Mouse (Mus musculus): ENCODE results near the gene Arhgap8. TPM values are rescaled to one million over a fixed set of nuclear protein-coding genes. Genes with fewer than 3 reads are reported as not detected.
"Not testable (repeated sequence)": the region's sequence is repeated elsewhere in the genome, so short reads cannot be mapped to it uniquely, and the experiment has no call there.

Arhgap8 gene
- polyA plus RNA-seq, 1 experiment from 2014 or later: 3.5 TPM

- Histone ChIP-seq H3K9me3 (replicated peaks) (no peaks in the 10 kb centered on the region), H3K36me3 (no peaks in the 10 kb centered on the region), H3K27ac (no peak overlapping the region), H3K4me2 (no peak overlapping the region), H3K4me1 (replicated peaks) (no peaks in the 10 kb centered on the region), H3K27me3 (no peaks in the 10 kb centered on the region), H3K9ac (no peak overlapping the region), H3K4me3 (no peak overlapping the region)
- ATAC-seq (replicated peaks; ENCODE audit: insufficient number of reproducible peaks, insufficient read depth, low FRiP score, low read depth): no peak
- 84% methylated on average over 7 of the region's 7 CpGs for WGBS
Observed at GRCm38 (mm10) chr15:84738246-84738645, 18.4 kb downstream of the Arhgap8 start.

- Histone ChIP-seq H3K4me2 (no peak overlapping the region), H3K4me3 (no peak overlapping the region), H3K9me3 (replicated peaks) (no peaks in the 10 kb centered on the region), H3K9ac (no peak overlapping the region), H3K27me3 (no peaks in the 10 kb centered on the region), H3K27ac (no peak overlapping the region), H3K4me1 (replicated peaks) (peaks cover 16% of the 10 kb centered on the region), H3K36me3 (no peaks in the 10 kb centered on the region)
- WGBS: 65% methylated on average over 3 of the region's 3 CpGs
- no peak for ATAC-seq (replicated peaks; ENCODE audit: insufficient number of reproducible peaks, insufficient read depth, low FRiP score, low read depth)
Observed at GRCm38 (mm10) chr15:84741573-84741972, 21.7 kb downstream of the Arhgap8 start.

GRCm38 (mm10) chr15:84743347-84743746, 23.5 kb downstream of the Arhgap8 start:
- Histone ChIP-seq H3K4me2 (no peak overlapping the region), H3K9me3 (replicated peaks) (no peaks in the 10 kb centered on the region), H3K27me3 (no peaks in the 10 kb centered on the region), H3K4me1 (replicated peaks) (peaks cover 16% of the 10 kb centered on the region), H3K27ac (no peak overlapping the region), H3K36me3 (no peaks in the 10 kb centered on the region), H3K9ac (no peak overlapping the region), H3K4me3 (no peak overlapping the region)
- ATAC-seq (replicated peaks; ENCODE audit: insufficient number of reproducible peaks, insufficient read depth, low FRiP score, low read depth): no peak
- 12% methylated on average over 3 of the region's 3 CpGs for WGBS

- Histone ChIP-seq H3K9me3 (replicated peaks) (no peaks in the 10 kb centered on the region), H3K4me2 (no peak overlapping the region), H3K9ac (no peak overlapping the region), H3K4me1 (replicated peaks) (peaks cover 16% of the 10 kb centered on the region), H3K4me3 (no peak overlapping the region), H3K27ac (no peak overlapping the region), H3K36me3 (no peaks in the 10 kb centered on the region), H3K27me3 (no peaks in the 10 kb centered on the region)
- 26% methylated on average over 2 of the region's 2 CpGs for WGBS
- ATAC-seq (replicated peaks; ENCODE audit: insufficient number of reproducible peaks, insufficient read depth, low FRiP score, low read depth): no peak
Observed at GRCm38 (mm10) chr15:84744308-84744707, 24.5 kb downstream of the Arhgap8 start.

- Histone ChIP-seq H3K27ac (no peak overlapping the region), H3K27me3 (no peaks in the 10 kb centered on the region), H3K9me3 (replicated peaks) (no peaks in the 10 kb centered on the region), H3K36me3 (no peaks in the 10 kb centered on the region), H3K4me2 (no peak overlapping the region), H3K9ac (no peak overlapping the region), H3K4me3 (no peak overlapping the region), H3K4me1 (replicated peaks) (peaks cover 16% of the 10 kb centered on the region)
- 57% methylated on average over 4 of the region's 4 CpGs for WGBS
- ATAC-seq (replicated peaks; ENCODE audit: insufficient number of reproducible peaks, insufficient read depth, low FRiP score, low read depth): peak; percentile 53; the same call in 1 of the 2 replicates
Observed at GRCm38 (mm10) chr15:84745831-84746230, 26.0 kb downstream of the Arhgap8 start.

- peak; percentile 82 for ATAC-seq (replicated peaks; ENCODE audit: insufficient number of reproducible peaks, insufficient read depth, low FRiP score, low read depth)
- no peaks in the 10 kb centered on the region for H3K9me3 ChIP-seq (replicated peaks)
- WGBS: 10% methylated on average over 3 of the region's 3 CpGs
- no peak overlapping the region for H3K4me2 ChIP-seq
- H3K4me3 ChIP-seq: no peak overlapping the region
- no peak overlapping the region for H3K9ac ChIP-seq
- no peak overlapping the region for H3K27ac ChIP-seq
- peaks cover 14% of the 10 kb centered on the region for H3K27me3 ChIP-seq
- H3K4me1 ChIP-seq (replicated peaks): peaks cover 9% of the 10 kb centered on the region; the same call in 1 of the 2 replicates
- no peaks in the 10 kb centered on the region for H3K36me3 ChIP-seq
Observed at GRCm38 (mm10) chr15:84754987-84755386, 35.1 kb downstream of the Arhgap8 start.

- 4% methylated on average over 22 of the region's 22 CpGs for WGBS
- H3K27me3 ChIP-seq: peaks cover 14% of the 10 kb centered on the region
- peaks cover 9% of the 10 kb centered on the region; the same call in 1 of the 2 replicates for H3K4me1 ChIP-seq (replicated peaks)
- no peaks in the 10 kb centered on the region for H3K36me3 ChIP-seq
- peak overlapping the region; percentile 62 for H3K4me2 ChIP-seq
- H3K9ac ChIP-seq: peak overlapping the region; percentile 37
- no peak overlapping the region for H3K27ac ChIP-seq
- ATAC-seq (replicated peaks; ENCODE audit: insufficient number of reproducible peaks, insufficient read depth, low FRiP score, low read depth): no peak
- no peaks in the 10 kb centered on the region for H3K9me3 ChIP-seq (replicated peaks)
- H3K4me3 ChIP-seq: peak overlapping the region; percentile 34
Observed at GRCm38 (mm10) chr15:84756426-84756825, 36.6 kb downstream of the Arhgap8 start.

GRCm38 (mm10) chr15:84758493-84758892, 38.6 kb downstream of the Arhgap8 start:
- no peaks in the 10 kb centered on the region for H3K9me3 ChIP-seq (replicated peaks)
- no peaks in the 10 kb centered on the region for H3K36me3 ChIP-seq
- H3K4me2 ChIP-seq: no peak overlapping the region
- H3K4me3 ChIP-seq: no peak overlapping the region
- H3K9ac ChIP-seq: no peak overlapping the region
- ATAC-seq (replicated peaks; ENCODE audit: insufficient number of reproducible peaks, insufficient read depth, low FRiP score, low read depth): no peak
- no peak overlapping the region for H3K27ac ChIP-seq
- peaks cover 14% of the 10 kb centered on the region for H3K27me3 ChIP-seq
- H3K4me1 ChIP-seq (replicated peaks): peaks cover 9% of the 10 kb centered on the region; the same call in 1 of the 2 replicates
- 41% methylated on average over 4 of the region's 4 CpGs for WGBS

GRCm38 (mm10) chr15:84762712-84763422, 43.0 kb downstream of the Arhgap8 start:
- peaks cover 4% of the 10 kb centered on the region for H3K27me3 ChIP-seq
- no peaks in the 10 kb centered on the region for H3K36me3 ChIP-seq
- H3K4me3 ChIP-seq: no peak overlapping the region
- no peaks in the 10 kb centered on the region for H3K4me1 ChIP-seq (replicated peaks)
- H3K27ac ChIP-seq: no peak overlapping the region
- ATAC-seq (replicated peaks; ENCODE audit: insufficient number of reproducible peaks, insufficient read depth, low FRiP score, low read depth): no peak
- 74% methylated on average over 8 of the region's 8 CpGs for WGBS
- H3K9me3 ChIP-seq (replicated peaks): no peaks in the 10 kb centered on the region
- H3K4me2 ChIP-seq: no peak overlapping the region
- H3K9ac ChIP-seq: no peak overlapping the region

GRCm38 (mm10) chr15:84763423-84763812, 43.6 kb downstream of the Arhgap8 start:
- H3K4me3 ChIP-seq: no peak overlapping the region
- no peaks in the 10 kb centered on the region for H3K36me3 ChIP-seq
- H3K9ac ChIP-seq: no peak overlapping the region
- no peak for ATAC-seq (replicated peaks; ENCODE audit: insufficient number of reproducible peaks, insufficient read depth, low FRiP score, low read depth)
- H3K4me2 ChIP-seq: no peak overlapping the region
- 48% methylated on average over 7 of the region's 7 CpGs for WGBS
- H3K4me1 ChIP-seq (replicated peaks): no peaks in the 10 kb centered on the region
- no peaks in the 10 kb centered on the region for H3K27me3 ChIP-seq
- no peaks in the 10 kb centered on the region for H3K9me3 ChIP-seq (replicated peaks)
- H3K27ac ChIP-seq: no peak overlapping the region

GRCm38 (mm10) chr15:84766621-84767020, 46.8 kb downstream of the Arhgap8 start:
- Histone ChIP-seq H3K27me3 (no peaks in the 10 kb centered on the region), H3K4me2 (no peak overlapping the region), H3K4me1 (replicated peaks) (no peaks in the 10 kb centered on the region), H3K36me3 (no peaks in the 10 kb centered on the region), H3K9me3 (replicated peaks) (no peaks in the 10 kb centered on the region), H3K9ac (no peak overlapping the region), H3K27ac (no peak overlapping the region), H3K4me3 (no peak overlapping the region)
- WGBS: 38% methylated on average over 10 of the region's 10 CpGs
- no peak for ATAC-seq (replicated peaks; ENCODE audit: insufficient number of reproducible peaks, insufficient read depth, low FRiP score, low read depth)

GRCm38 (mm10) chr15:84768531-84768930, 48.7 kb downstream of the Arhgap8 start:
- not testable (repeated sequence) for H3K9me3 ChIP-seq (replicated peaks); H3K27me3 ChIP-seq; H3K27ac ChIP-seq; ATAC-seq (replicated peaks; ENCODE audit: insufficient number of reproducible peaks, insufficient read depth, low FRiP score, low read depth); H3K4me3 ChIP-seq; H3K4me1 ChIP-seq (replicated peaks); H3K9ac ChIP-seq; H3K4me2 ChIP-seq; H3K36me3 ChIP-seq
- 68% methylated on average over 4 of the region's 4 CpGs for WGBS
